Mouse (Mus musculus): ENCODE data around the gene Ctbs.

Gene Ctbs

DNA sequence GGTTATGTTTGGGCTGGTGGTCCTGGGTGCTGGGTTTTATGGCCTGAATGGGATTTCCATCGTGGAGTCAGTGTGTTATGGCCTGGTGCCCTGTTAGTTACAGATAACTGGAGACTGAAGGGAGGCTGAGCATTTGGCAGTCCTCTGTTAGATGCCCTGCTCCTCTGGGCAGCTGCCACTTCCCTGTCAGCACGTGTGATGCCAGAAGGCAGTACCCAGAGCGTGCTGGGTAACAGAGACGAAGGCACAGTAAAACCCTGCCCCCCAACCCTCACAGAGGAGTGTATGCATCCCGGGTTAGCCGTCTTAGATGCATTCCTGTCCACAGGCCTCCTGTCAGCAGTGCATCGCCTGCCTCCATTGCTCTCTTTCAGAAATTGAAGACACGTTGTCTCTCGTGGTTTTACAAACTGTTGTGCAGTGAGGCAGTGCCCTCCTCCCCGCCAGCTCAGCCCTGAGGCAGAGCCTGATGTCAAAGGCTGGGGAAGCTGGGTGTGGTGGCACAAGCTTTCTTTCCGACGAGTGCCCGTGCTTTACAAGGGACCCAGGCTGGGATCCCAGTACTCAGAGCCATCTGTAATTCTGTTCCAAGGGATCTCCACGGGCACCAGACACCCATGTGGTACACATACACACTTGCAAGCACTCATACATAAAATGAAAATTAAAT, 15.8 kb upstream of the Ctbs start:
- no peak for DNase-seq (ENCODE audit: low read depth)

DNA sequence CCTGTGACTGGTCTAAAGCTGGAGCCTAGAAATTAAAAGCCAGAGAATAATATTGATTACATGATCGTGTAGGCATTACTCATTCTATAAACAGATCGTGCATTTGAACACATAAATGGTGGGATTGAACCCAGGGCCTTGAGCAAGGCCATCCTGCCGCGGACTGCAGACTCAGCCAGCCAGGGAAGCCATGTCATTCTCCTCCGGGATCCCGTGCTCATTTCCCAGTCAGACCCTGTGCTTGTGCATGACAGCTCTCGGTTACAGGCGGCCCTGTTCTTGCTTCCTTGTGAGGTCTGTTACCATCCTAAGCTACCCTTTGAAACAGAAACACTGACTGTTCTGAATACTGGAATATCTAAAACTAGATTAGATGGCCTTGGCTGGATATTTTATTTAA, 14.9 kb upstream of the Ctbs start:
- no peak for DNase-seq (ENCODE audit: low read depth)

DNA sequence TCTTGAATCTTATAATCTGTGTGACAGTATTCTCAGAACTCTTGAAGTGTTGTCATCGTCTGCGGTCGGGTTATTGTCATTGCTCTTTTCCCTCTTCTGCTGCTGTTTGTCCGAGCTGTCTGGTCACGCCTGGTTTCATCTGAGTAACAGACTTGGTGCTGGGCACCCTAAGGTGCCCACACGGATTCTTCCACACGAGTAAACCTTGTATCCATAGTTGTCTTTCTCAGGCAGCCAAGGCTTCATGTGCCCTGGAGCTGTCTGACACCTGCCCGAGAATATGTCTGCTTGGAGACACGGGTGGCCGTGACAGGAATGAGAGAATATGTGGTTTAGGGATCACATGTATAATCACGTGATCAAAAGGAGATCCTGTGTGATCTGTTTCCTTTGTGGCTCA, 14.1 kb upstream of the Ctbs start:
- DNase-seq (ENCODE audit: low read depth) = no peak

DNA sequence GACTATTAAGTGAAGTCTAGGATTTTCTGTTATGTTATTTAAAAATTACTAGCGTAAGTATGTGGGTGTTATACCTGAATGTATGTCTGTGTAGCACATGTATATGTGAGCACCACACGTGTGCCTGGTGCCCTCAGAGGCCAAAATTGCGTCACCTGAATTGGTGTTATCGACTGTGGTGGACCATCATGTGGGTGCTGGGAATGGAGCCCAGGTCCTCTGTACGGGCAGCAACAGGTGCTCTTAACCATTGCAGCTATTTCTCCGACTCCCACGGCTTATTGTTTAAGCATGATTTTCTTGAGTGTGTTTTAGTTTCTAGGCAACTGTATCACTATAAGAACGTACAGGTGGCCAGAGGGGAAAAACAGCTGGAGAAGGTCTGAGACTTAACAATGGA, 13.5 kb upstream of the Ctbs start:
- no peak for DNase-seq (ENCODE audit: low read depth)

DNA sequence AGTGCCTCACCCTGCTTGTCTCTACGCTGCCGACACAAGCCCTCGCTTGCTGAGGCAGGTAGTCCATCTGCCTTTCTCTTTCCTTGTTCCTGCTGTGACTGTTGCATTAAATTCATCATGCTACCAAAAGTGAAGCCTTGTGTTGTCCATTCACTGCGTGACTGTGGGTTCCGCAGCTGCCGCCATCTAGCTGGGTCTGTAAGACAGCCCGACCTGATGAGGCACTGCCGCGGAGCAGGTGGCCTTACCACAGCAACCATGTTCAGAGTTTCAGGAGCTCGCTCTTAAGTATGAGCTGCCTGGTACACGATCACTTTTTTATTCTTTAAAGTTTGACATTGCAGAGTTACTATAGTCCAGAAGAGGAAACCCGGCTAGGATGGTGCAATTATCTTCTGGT, 9.6 kb upstream of the Ctbs start:
- no peak for DNase-seq (ENCODE audit: low read depth)

DNA sequence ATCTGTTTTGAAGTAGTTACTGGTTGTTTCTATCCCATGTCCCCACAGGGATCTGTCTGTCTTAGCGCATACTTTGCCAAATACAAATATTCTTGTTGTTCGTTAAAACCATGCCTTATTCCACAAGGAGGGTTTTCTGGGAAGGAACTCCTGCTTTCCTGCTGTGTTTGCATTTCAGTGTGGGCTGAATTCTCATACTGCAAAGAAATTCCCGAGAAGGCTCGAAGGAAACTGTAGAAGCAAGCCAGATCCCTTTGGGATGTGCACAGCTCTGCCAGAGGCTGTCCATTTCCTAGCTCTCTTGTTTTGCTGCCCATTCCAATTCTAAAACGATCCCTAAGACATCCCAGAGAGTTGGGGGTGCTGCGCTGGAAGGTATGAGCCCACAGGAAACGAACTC, 9.2 kb upstream of the Ctbs start:
- DNase-seq (ENCODE audit: low read depth) = no peak

DNA sequence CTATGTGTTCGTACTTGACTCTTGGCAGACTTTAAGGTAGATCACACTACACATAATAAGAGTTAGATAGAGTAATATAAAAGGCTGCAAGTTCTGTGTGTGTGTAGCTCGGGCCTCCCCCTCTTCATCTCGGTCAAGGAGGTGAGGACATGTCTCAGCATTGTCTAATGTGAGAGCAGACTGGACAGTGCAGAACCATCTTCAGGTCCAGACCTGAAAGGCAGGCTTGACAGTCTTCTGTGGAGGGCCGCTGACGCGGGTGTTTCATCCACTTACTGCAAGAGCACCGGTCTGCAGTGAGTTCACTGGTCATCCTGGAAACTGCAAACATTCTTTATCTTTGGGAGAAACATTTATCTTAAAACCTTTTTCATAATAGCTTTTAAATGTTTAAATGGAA, 7.1 kb upstream of the Ctbs start:
- no peak for DNase-seq (ENCODE audit: low read depth)

DNA sequence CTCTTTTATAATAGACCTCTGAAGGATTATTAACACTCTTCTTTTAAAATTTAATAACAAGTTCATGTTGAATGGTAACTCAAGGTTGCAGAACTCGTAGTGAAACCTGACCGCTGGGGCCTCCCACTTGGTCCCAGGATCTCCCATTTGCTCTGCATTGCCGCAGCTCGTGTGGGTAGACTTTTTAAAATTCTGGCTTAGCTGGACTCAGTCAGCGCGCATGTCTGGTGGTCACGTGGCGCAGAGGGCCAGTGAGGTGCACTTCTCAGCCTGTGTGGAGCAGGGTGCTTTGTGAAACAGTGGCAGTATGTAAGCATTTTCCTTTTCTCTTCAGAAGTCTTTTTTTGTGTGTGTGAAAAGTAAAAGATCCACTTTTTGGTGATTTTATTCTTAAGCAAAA, 6.7 kb upstream of the Ctbs start:
- no peak for DNase-seq (ENCODE audit: low read depth)

DNA sequence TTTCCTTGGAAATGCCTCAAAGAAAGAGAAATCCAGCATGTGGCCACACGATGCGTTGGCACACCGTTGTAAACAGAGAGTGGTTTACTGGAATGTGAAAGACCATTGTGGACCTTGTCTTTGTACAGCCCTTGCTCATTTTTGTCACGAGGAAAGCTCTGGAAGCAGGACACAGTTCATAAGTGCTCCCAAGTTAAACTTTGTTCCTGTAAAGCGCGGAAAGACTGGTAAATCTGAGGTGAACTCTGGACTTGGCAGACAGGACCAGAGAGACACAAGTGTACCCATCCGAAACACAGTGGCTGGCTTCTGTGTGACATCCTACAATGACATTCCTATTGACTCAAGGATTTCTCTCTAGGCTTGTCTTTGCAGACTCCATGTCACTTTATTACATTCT, 6.2 kb upstream of the Ctbs start:
- no peak for DNase-seq (ENCODE audit: low read depth)

DNA sequence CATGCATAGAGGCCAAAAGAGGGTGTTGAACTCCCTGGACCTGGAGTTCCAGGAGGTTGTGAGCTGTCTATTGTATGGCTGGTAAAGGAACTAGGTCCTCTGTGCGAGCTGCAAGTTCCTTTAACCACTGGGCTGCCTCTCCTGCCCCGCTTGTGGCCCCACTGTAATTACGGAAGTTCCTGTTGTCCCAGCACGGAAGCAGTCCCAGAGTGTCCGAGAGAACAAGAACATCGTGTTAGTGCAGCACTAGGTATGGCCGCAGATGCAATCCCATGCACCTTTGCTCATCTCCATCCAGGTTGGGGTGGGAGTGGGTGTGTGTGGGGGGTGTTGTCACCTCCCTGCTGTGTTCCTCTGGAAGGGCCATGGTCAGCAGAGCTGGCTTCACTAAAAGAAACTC, 4.7 kb upstream of the Ctbs start:
- DNase-seq (ENCODE audit: low read depth) = no peak

DNA sequence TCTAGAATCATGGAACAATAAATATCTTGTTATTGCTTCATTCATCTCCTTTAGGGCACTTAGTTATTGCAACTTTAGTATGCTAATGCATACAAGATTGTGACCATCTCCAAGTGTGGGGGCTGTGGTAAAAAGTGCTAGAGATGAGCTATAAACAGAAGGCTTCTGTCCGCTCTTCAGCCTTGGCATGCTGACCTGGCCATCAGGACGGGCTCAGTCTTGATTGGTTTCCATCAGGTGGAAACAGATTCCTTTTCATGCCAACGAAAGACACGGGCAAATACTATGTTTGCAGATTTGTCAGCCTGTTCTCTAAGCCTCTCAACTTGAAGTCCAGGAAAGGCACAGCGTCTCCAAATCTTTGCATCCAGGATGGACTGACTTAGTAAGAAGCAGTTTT, 2.4 kb upstream of the Ctbs start:
- no peak for DNase-seq (ENCODE audit: low read depth)

DNA sequence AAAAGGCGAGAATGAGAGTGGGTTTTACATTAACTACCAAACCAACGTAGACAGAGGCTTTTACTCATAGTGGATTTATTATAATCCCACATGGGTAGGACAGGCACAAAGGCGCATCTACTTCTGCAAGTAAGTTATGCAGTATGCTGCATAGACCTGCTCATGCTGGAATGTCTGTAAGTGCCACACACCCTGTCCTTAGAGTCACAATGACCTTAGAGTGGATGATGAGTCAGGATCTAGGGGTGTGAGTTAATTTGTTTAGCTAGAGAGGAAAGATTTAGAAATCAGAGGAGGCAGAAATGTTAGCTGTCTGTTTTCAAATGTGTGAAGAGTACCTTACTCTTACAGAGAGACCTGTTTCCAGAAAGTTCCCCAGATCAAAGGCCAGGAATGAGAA, 2.0 kb upstream of the Ctbs start:
- no peak for DNase-seq (ENCODE audit: low read depth)

DNA sequence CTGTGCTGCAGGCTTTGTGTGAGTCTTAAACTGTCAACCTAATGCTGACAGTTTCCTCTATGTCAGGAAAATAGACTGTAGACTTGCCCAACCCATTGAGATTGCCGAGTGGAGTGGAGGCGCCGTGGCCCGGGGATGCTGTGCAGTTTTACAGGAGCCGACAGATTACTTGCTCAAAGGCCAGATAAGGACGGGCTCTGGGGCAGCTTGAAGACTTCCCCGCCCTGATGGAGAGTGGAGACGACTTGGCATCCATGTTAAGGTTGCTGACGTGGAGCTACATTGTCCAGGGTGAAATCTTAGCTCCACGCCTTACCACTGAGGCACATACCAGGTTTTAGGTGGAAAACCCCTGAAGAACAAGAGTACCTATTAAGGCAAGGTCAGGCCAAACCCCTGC, 1.2 kb upstream of the Ctbs start:
- DNase-seq (ENCODE audit: low read depth) = no peak

DNA sequence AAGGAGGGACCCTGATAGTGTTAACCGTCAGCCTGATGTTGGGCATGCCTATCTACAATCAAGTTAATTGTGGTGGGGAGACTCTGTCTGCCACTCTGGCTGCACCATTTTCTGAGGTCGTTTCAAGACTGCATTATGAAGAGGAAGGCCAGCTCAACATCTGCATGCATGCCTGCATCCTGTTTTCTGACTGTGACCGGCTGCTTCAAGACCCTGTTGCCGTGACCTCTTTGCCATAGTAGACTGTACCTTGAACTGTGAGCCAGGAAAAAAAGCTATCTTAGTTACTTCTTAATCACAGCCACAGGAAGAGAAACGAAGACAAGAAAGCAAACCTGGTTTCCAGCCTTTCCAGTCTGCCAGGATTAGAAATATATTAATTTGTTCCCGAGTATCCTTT, 626 bp upstream of the Ctbs start:
- DNase-seq (ENCODE audit: low read depth) = no peak

DNA sequence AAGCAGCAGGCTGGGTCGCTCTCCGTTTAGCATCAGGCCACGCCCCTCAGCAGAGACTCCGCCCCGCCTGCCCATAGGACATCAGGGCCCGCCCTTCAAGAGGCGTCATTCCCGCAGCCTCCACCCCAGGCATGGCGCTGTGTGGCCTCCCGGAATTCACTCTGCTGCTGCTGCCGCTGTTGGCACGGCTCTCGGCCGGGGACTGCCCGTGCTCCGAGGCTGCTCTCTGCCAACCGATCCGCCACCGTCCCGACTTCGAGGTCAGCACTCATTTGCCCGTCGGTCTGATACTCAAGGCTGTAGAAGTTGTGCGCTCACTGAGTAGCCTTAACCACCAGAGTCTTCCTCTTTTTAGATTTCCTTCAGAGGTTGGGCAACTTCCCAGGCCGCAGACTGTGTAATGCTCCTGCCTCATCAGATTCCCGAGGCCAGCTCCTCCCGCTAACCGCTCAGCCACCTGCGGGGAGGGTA, 811 bp downstream of the Ctbs start:
- peak; percentile 87 for DNase-seq (ENCODE audit: low read depth)

DNA sequence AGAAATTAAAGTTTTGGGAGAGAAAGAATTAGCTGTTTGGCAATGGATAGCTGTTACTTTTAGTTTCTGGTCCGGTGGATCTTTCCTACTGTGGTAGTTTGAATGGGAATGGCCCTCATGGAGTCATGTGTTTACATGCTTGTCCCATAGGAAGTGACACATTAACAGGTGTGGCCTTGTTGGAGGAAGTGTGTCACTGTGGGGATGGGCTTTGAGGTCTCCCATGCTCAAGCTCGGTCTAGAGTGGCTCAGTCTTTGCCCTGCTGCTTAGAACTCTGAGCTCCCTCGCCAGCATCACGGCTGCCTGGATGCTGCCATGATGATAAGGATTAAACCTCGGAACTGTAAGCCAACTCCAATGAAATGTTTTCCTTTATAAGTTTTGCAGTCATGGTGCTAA, 1.8 kb downstream of the Ctbs start:
- no peak for DNase-seq (ENCODE audit: low read depth)

DNA sequence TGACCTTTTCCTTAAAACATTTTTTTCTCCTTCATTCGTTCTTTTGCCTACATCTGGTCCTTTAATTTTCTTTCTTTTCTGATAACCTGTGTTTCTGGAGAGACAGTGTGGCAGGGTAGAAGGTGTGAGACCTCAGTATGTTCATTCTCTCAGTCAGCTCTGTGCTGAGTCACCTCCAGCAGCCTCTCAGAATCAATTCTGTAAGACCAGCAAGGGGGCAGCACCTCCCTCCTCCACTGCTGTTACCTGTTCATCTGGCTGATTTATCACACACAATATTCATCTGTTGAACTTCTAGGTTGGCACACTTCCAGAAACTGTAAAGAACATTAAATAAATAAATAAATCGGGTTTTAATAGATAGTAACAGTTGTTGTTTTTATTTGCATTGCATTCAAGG, 13.3 kb downstream of the Ctbs start:
- DNase-seq (ENCODE audit: low read depth) = no peak

DNA sequence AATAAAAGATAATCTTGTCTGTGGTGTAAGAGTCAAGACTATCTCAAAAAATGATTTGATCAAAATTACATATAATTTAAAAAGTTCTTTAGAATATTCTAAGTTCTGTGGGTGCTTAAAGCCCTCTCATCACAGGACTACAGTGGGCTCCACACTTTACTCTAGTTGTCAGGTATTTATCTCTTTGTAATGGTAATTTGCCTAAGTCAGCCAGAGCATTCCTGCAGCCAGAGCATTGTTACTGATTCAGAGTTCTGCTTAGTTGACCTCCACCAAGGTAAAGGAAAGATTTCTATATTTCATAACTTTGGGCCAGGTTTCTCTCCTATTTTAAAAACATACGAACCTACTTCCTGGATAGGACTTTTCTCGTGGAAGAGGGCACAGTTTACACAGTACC, 19.6 kb downstream of the Ctbs start:
- no peak for DNase-seq (ENCODE audit: low read depth)

DNA sequence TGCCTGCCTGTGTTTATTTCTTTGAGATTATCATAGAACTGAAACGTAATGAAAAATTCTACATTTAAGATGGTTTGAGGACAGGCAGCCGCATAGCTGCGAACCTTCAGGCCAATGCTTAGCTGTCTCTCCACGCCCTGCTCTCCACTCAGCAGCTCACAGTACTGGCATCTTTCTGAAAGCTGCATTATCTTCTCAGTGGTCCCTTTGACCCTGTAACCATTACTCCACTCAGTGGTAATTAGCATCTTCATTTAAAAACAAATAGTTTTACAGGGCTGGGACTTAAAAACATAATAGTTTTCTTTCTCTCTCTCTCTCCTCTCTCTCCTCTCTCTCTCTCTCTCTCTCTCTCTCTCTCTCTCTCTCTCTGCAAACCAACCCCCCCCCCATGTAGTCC, 23.1 kb downstream of the Ctbs start:
- DNase-seq (ENCODE audit: low read depth) = no peak

DNA sequence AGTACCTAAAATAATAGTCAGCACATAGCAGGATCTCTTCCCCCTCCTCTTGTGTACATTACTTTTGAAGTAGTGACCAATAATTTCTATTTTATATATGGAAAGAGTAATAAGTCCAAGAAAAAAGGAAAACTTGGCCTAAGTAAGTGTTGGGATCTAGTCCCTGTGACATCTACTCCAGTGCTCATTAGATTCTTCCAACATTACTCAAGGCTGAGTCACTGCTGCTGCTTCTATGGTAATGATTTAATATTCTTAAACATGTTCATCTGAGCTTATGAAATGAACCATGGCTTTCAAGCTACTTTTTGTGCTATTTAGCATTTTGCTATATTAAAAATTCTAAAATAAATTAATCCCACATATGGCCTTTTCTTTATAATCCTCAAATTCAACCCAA, 24.1 kb downstream of the Ctbs start:
- no peak for DNase-seq (ENCODE audit: low read depth)

DNA sequence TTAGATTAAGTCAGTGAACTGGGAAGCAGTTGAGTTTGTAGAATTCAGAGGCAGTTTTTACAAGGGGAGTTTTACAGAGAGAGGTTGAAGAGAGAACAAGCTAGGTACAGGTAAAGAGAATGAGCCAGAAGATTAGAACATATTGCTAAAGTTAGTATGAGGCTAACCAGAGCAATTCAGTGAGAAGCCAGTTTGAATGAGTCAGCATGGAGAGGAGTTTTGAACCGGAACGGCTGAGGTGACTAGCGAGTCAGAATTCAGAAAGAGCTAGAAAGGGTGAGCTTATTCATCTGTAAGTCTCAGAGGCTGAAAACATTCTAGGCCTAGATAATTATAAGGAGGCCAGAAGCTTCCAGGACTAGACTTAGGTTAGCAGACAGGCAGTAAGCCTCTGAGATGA, 24.8 kb downstream of the Ctbs start:
- DNase-seq (ENCODE audit: low read depth) = no peak

DNA sequence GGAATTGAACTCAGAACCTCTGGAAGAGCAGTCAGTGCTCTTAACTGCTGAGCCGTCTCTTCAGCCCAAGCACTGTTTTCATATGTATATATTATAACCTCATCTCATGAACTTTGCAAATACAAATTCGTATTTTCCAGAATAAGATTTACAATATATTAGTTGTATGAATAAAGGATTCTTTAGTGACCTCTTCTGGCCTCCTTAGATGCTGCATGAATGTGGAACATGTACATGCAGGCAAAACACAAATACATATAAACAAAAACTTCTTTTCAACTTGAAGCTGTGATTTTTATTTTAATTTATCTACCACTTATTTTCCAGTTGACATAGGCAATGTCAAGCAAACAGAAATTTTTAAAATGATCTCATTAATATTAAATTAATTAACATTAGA, 32.4 kb downstream of the Ctbs start:
- no peak for DNase-seq (ENCODE audit: low read depth)

DNA sequence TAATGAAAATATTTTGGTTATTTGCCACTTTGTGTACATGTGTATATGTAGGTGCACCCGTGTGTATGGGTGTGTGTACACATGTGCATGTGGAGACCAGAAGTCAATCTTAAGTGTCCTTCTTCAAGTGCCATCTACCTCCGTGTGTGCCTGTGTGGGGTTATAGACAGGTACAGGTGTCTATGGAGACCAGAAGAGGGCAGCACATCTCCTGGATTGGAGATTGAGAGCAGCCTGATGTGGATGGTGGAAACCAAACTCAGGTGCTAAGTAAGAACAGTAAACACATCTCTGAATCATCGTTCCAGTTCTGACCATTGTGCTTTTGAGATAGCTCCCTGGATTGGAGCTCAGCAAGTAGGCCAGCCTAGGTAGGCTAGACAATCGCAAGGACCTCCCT, 36.9 kb downstream of the Ctbs start:
- DNase-seq (ENCODE audit: low read depth) = no peak

DNA sequence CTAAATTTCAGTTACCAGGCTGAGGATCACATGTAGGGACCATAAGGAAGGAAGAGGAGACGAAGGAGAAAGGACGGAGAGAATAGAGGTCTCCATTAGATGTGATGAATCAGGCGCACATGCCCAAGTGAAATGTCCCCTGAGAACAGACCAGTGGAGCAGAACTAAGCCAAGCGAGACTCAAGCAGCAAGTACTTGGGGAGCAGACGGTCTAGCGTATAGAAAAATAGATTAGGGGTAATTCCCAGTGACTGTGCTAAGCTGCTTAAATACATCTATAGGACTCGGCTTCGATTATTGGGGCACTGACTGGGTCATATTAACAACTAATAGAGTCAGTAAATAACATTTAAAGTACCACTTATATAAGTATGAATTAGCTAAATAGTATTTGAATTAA, 45.3 kb downstream of the Ctbs start:
- DNase-seq (ENCODE audit: low read depth) = no peak

DNA sequence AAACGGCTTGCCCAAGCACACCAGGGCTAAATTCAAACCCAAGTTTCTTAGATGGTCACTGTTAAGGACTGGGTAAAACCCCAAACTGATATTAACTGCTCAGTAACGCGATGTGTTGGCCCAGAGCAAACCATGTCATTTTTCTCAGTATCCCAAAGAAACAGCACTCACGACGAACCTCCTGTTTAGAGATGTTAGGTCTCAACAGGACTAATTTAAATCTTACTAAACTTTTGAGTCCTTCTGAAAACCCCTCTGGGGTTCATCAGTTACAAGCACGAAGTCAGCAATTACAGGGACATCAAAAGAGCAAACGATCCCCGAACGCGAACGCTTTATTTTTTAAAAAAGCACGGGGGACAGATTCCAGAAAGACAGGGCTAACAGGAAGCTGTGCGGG, 49.4 kb downstream of the Ctbs start:
- no peak for DNase-seq (ENCODE audit: low read depth)

All from c-Kit-positive CD71-negative TER-119-negative erythroid progenitor cells, embryonic 14.5 days (primary cell).